Mouse (Mus musculus) bone marrow, adult 2 months (tissue): ENCODE results near the gene AW549877.

ENCODE experiments used
- CTCF ChIP-seq: fragments of 200-500 bp; IDR thresholded peaks from 2 replicates; pipeline ENCODE4 v1.5.1; 2011; ENCODE audit warnings: low read length, control low read depth; ENCODE audit not compliant: control insufficient read depth, insufficient read depth
- POLR2A ChIP-seq: fragments of 200-500 bp; IDR thresholded peaks from 2 replicates; pipeline ENCODE4 v1.6.1; 2011; ENCODE audit warnings: low read depth, mild to moderate bottlenecking, control low read depth, low read length, borderline replicate concordance; ENCODE audit not compliant: control insufficient read depth

DNA sequence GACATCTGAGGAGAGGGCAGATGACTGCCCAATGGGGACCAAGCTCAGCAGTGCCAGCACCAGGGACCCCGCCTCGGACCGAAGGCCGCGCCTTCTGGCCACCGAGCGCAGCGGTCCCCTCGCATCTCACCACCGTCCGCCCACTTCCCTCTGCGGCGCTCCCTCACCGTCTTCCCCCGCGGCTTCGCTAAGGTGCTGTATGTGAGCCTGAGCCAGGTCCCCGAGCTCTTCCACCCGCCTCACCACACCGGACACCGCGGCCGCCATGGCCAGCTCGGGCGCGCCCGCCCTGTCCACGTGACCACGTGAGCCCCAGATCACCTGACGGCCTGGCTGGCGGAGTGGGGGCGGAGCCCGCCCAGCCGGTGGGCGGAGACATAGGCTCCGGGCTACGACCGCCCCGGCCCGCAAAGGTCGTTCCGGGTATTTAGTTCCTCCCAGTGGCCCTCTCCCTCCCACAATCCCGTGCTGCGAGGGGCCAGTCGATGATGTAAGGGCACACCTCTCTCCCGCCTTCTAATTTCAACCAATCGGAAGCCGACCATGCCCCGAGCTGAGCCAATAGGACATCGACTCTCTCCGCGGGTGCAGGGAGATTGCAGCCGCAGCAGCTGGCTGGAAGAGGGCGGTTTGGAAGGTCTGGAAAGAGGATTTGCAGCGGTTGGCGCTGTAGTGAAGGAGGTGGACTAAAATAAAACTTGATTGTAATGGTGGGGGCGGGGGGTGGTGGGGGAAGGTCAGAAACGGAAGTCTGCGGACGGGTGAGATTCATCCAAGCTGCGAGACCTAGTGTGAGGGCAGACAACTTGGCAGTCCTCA is at the start of gene AW549877:
- TF ChIP-seq CTCF (no peak), POLR2A (peak; percentile 96; the same call in 1 of the 2 replicates)
